Mouse (Mus musculus): ENCODE results near the gene Gprc5b.

- TF ChIP-seq CTCF (IDR thresholded peaks at IDR 0.05; ENCODE audit: borderline replicate concordance, extremely low read depth, insufficient read depth, insufficient read length) (no peak), POLR2A (IDR thresholded peaks at IDR 0.05; ENCODE audit: borderline replicate concordance, extremely low read depth, insufficient read depth, insufficient read length, poor library complexity, severe bottlenecking) (no peak)
Observed at GRCm38 (mm10) chr7:118937469-118938387, 57.3 kb downstream of the Gprc5b start.
